Mouse (Mus musculus): ENCODE results near the gene Sf3a2. TPM values are rescaled to one million over a fixed set of nuclear protein-coding genes. Genes with fewer than 3 reads are reported as not detected.
"Not testable (repeated sequence)": the region's sequence is repeated elsewhere in the genome, so short reads cannot be mapped to it uniquely, and the experiment has no call there.

Gene Sf3a2
- polyA plus RNA-seq, 1 experiment from 2014 or later, result 53.5 TPM

DNA sequence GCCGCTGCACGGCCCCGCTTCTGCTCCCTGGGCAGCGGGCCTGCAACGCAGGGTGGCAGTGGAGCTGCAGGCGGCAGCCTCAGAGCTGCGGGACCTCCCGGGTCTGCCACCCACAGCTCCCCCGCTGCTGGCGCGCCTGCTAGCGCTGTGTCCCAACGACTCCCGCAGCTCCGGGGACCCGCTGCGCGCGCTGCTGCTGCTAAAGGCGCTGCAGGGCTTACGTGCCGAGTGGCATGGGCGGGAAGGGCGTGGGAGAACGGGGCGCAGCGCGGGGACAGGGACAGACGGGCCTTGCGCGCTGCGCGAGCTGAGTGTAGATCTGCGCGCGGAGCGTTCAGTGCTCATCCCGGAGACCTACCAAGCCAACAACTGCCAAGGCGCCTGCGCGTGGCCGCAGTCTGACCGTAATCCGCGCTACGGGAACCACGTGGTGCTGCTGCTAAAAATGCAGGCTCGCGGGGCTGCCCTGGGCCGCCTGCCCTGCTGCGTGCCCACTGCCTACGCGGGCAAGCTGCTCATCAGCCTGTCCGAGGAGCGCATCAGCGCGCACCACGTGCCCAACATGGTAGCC lies 9.1 kb downstream of the Sf3a2 start:
- Histone ChIP-seq H3K9me3 (replicated peaks) (no peaks in the 10 kb centered on the region), H3K27me3 (replicated peaks) (peaks cover 61% of the 10 kb centered on the region), H3K4me2 (peak overlapping the region; percentile 88), H3K4me3 (peak overlapping the region; percentile 56), H3K4me1 (peaks cover 60% of the 10 kb centered on the region), H3K27ac (peak overlapping the region; percentile 53; the same call in 1 of the 2 replicates), H3K36me3 (peaks cover 35% of the 10 kb centered on the region), H3K9ac (peak overlapping the region; percentile 65)
- 3% methylated on average over 58 of the region's 58 CpGs for WGBS (ENCODE audit: insufficient replicate concordance)
- peak; percentile 11 for ATAC-seq

DNA sequence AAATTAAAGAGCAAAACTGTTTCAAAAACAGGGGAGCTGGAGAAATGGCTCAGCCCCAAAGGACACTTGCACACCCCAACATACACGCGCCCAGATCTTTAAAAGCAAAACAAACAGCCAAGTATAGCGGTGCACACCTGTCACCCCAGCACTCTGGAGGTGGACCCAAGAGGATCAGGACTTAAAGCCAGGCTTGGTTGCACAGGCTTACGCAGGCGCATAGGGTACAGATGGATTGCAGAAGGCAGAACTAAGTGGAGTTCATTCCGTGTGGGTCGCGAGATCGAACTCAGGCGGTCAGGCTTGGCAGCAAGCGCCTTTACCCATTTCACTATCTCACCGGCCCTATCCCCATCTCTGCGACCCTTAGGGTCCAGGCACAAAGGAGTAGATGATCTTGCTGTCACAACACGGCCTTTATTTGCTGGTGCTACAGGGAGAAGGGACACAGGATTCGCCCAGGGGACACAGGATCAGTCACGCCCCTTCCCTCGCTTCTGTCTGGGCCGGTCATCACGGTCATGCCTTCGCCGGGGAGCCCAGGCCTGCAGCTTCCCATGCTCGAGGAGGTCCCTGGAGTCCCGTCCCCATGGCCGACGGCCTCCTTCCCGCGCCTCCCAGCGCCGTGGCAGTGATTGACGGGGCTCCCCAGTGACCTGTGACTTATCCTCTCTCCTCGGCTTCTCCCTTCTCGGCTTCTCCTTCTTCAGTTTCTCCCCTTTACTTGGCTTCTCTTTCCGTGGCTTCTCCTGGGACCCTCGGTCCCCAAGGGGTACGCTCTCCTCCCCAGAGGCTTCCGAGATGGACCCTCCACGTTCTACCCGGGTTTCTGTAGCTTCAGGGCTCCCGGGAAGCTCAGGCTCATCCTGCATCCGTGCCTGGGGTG lies 10.3 kb downstream of the Sf3a2 start:
- Histone ChIP-seq H3K9me3 (replicated peaks) (no peaks in the 10 kb centered on the region), H3K4me3 (peak overlapping the region; percentile 5; the same call in 1 of the 2 replicates), H3K27ac (no peak overlapping the region), H3K36me3 (peaks cover 23% of the 10 kb centered on the region), H3K4me1 (peaks cover 60% of the 10 kb centered on the region), H3K27me3 (replicated peaks) (peaks cover 72% of the 10 kb centered on the region), H3K4me2 (peak overlapping the region; percentile 88), H3K9ac (no peak overlapping the region)
- no peak for ATAC-seq
- WGBS (ENCODE audit: insufficient replicate concordance), result 19% methylated on average over 40 of the region's 40 CpGs

DNA sequence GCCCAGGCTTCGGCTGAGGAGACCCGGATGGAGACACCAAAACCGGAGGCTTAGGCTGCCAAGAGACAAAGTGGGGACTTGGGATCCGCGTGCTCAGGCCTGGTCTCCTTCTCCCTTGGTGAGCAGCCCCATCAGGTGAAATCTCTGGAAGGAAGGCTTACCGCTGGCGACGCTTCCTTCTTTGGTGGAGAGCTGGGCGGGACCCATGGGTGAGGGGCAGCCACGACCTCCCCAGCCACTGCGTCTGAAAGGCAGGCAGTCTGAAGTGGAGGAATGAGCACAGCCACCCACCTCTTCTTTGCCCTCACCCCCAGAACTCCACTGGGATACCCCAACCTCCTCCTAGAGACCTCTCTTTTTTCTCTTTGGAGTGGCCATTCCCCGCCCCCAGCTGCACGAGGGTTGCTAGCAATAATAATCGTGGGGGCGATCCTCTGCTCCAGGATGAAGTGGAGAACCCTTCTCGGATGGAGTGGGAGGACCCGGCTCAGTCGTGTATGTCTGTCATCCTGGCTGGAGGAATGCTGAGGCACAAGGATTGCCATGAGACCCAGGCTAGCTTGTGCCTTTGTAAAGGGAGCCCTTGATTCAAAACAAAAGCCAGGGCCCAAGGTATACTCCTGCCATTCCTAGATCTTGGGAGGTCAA lies 11.1 kb downstream of the Sf3a2 start:
- WGBS (ENCODE audit: insufficient replicate concordance), result 12% methylated on average over 18 of the region's 18 CpGs
- no peak for ATAC-seq
- Histone ChIP-seq H3K27ac (no peak overlapping the region), H3K9ac (no peak overlapping the region), H3K27me3 (replicated peaks) (peaks cover 76% of the 10 kb centered on the region), H3K9me3 (replicated peaks) (no peaks in the 10 kb centered on the region), H3K4me3 (peak overlapping the region; percentile 5; the same call in 1 of the 2 replicates), H3K4me1 (peaks cover 59% of the 10 kb centered on the region), H3K4me2 (peak overlapping the region; percentile 88), H3K36me3 (peaks cover 16% of the 10 kb centered on the region)

DNA sequence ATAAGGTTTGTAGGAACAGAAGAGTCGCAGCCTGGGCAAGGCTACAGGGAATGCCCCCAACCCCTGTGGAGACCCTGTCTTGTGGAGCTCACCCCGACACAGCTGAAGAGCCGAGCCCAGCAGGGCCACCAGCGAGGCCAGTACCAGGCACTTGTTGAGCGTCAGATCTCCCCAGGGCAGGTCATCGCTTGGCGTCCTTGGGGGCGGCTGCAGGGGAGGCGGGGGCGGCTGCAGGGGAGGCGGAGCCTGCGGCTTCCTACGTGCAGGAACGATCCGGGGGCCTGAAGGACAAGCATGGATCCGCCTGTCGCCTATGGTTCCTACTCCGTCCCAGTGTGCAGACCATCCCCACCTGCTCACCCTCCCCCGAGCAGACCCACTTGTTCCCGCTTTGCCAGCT lies 12.1 kb downstream of the Sf3a2 start:
- Histone ChIP-seq H3K9me3 (replicated peaks) (no peaks in the 10 kb centered on the region), H3K4me3 (peak overlapping the region; percentile 17; the same call in 1 of the 2 replicates), H3K4me2 (peak overlapping the region; percentile 41), H3K27ac (no peak overlapping the region), H3K36me3 (peaks cover 6% of the 10 kb centered on the region), H3K4me1 (peaks cover 50% of the 10 kb centered on the region), H3K9ac (no peak overlapping the region), H3K27me3 (replicated peaks) (peaks cover 80% of the 10 kb centered on the region)
- ATAC-seq, result no peak
- 5% methylated on average over 20 of the region's 20 CpGs for WGBS (ENCODE audit: insufficient replicate concordance)

DNA sequence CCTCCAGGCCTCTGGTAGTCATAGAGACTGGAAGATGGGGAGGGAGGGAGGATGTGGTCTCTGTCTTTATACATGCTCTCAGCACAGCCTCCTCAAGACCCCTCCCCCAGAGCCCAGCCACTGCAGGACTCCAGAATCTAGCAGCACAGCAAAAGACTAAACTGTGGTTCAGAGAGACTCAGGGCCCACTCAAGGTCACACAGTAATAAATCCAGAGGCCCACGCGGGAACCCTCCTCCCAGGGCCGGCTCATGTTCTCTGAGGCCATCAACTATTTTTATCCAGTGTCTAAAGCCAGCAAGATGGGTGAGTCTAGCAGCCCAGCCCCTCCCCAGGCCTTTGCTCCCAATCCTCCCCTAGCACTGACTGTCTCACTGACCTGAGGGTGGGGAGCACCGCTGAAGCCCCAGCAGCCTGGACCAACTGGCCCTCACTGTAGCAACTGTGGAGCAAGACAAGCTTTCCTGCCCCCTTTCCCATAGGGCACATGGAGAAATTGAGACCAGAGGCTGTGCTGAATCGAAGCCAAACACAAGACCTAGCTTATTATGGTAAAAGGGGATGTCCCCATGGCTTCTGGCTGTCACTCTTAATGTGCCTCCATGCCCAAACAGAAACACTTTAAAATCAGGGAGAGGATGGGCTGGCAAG lies 14.5 kb downstream of the Sf3a2 start:
- peaks cover 65% of the 10 kb centered on the region for H3K27me3 ChIP-seq (replicated peaks)
- peaks cover 31% of the 10 kb centered on the region for H3K4me1 ChIP-seq
- no peak overlapping the region for H3K4me2 ChIP-seq
- no peaks in the 10 kb centered on the region for H3K36me3 ChIP-seq
- H3K27ac ChIP-seq, result no peak overlapping the region
- H3K9ac ChIP-seq, result no peak overlapping the region
- ATAC-seq, result no peak
- H3K4me3 ChIP-seq, result no peak overlapping the region
- 39% methylated on average over 5 of the region's 5 CpGs for WGBS (ENCODE audit: insufficient replicate concordance)
- no peaks in the 10 kb centered on the region for H3K9me3 ChIP-seq (replicated peaks)

DNA sequence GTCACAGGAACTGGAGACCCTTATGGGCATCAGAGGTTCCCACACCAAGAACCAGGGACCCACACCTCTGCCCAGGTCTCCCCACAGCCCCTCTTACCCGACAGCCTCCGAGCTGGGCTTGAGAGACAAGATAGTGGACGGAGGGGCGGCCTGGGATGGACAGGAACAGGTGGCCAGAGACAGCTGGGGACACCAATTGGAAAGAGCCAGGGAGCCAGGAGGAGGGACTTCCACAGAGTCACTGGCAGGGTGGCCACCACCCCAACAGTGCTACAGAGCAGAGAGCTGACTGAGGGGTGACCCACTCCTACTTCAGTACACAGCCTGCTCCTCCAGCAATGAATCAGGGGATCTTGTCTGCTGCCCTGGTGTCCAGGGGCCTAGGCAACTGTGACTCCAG lies 15.4 kb downstream of the Sf3a2 start, which contains the start of gene Jsrp1:
TSS of gene Jsrp1 (minus strand) at position 133 of the 400 bp plus-strand sequence.
- peaks cover 57% of the 10 kb centered on the region for H3K27me3 ChIP-seq (replicated peaks)

DNA sequence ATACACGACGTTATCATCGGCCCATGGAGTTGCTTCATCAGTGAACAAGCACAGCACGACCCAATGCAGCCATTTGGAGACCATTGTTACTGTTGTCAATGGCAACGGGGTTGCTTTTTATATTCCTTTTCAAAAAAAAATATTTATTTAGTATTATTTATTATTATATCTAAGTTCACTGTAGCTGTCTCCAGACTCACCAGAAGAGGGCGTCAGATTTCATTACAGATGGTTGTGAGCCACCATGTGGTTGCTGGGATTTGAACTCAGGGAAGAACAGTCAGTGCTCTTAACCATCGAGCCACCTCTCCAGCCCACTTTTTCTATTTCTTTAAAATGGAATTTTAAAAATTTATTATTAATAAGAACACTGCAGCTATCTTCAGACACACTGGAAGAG lies 16.8 kb downstream of the Sf3a2 start:
- 55% methylated on average over 7 of the region's 7 CpGs for WGBS (ENCODE audit: insufficient replicate concordance)
- H3K9me3 ChIP-seq (replicated peaks), result no peaks in the 10 kb centered on the region
- no peak overlapping the region for H3K9ac ChIP-seq
- no peaks in the 10 kb centered on the region for H3K36me3 ChIP-seq
- no peak overlapping the region for H3K4me2 ChIP-seq
- H3K27ac ChIP-seq, result no peak overlapping the region
- ATAC-seq, result no peak
- H3K4me3 ChIP-seq, result no peak overlapping the region
- peaks cover 42% of the 10 kb centered on the region for H3K27me3 ChIP-seq (replicated peaks)
- peaks cover 34% of the 10 kb centered on the region for H3K4me1 ChIP-seq

More for the DNA sequence above, 15.4 kb downstream of the Sf3a2 start, which contains the start of gene Jsrp1:
- Histone ChIP-seq H3K4me1 (peaks cover 30% of the 10 kb centered on the region), H3K36me3 (no peaks in the 10 kb centered on the region), H3K27ac (no peak within 1 kb of the TSS), H3K9me3 (replicated peaks) (no peaks in the 10 kb centered on the region), H3K9ac (no peak within 1 kb of the TSS), H3K4me2 (no peak within 1 kb of the TSS), H3K4me3 (no peak within 1 kb of the TSS)
- WGBS (ENCODE audit: insufficient replicate concordance), result 62% methylated on average over 4 of the region's 4 CpGs
- no peak for ATAC-seq

DNA sequence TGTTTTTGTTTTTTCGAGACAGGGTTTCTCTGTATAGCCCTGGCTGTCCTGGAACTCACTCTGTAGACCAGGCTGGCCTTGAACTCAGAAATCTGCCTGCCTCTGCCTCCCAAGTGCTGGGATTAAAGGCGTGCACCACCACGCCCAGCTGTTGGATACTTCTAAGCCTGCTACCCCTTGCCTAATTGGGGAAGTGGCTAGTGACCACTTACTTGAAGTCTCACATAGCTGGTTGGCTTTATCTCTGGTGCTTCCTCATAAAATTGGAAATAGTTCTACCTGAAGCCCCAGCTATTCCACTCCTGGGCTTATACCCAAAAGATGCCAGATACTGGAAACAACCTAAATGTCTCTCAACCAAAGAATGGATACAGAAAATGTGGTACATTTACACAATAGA lies 18.3 kb downstream of the Sf3a2 start:
- H3K4me3 ChIP-seq; H3K9ac ChIP-seq; ATAC-seq; H3K9me3 ChIP-seq (replicated peaks); H3K4me2 ChIP-seq; H3K36me3 ChIP-seq; H3K27ac ChIP-seq: not testable (repeated sequence)
- H3K27me3 ChIP-seq (replicated peaks), result peaks cover 27% of the 10 kb centered on the region
- WGBS (ENCODE audit: insufficient replicate concordance), result 54% methylated on average over 3 of the region's 3 CpGs
- H3K4me1 ChIP-seq, result peaks cover 35% of the 10 kb centered on the region

DNA sequence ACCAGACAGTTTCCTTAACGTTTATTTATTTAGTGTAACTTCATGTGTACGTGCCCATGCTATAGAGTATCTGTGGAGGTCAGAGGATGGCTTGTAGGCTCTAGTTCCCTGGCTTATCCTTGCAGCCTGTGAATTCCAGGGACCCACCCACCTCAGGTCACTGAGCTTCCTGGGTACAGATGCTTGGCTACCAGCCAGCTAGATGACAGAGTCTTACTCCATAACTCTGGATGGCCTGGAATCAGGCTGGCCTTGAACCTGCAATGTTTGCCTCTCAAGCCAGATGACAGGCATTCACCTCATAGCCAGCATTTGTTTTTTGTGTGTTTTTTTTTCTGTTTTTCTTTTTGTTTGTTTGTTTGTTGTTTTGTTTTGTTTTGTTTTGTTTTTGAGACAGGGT lies 19.2 kb downstream of the Sf3a2 start:
- Histone ChIP-seq H3K27ac (no peak overlapping the region), H3K4me2 (no peak overlapping the region), H3K9me3 (replicated peaks) (no peaks in the 10 kb centered on the region), H3K9ac (no peak overlapping the region), H3K4me3 (no peak overlapping the region), H3K27me3 (replicated peaks) (peaks cover 19% of the 10 kb centered on the region), H3K36me3 (no peaks in the 10 kb centered on the region), H3K4me1 (peaks cover 43% of the 10 kb centered on the region)
- no peak for ATAC-seq
- 65% methylated on average over 2 of the region's 2 CpGs for WGBS (ENCODE audit: insufficient replicate concordance)

DNA sequence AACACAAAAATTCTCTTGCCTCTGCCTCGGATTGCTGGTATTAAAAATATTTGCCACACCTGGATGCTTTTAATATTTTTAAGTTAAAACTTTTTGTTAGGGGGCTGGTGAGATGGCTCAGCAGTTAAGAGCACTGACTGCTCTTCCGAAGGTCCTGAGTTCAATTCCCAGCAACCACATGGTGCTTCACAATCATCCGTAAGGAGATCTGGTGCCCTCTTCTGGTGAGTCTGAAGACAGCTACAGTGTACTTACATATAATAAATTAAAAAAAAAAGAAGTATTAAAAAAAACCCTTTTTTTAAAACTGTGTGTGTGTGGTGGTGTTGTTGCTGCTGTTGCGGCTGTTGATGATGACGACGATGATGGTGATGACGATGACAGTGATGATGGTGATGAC lies 20.0 kb downstream of the Sf3a2 start:
- peak overlapping the region; percentile 95 for H3K27ac ChIP-seq
- peaks cover 11% of the 10 kb centered on the region for H3K27me3 ChIP-seq (replicated peaks)
- peaks cover 51% of the 10 kb centered on the region for H3K4me1 ChIP-seq
- 83% methylated on average over 7 of the region's 7 CpGs for WGBS (ENCODE audit: insufficient replicate concordance)
- H3K4me3 ChIP-seq; H3K4me2 ChIP-seq; H3K9me3 ChIP-seq (replicated peaks); H3K9ac ChIP-seq; H3K36me3 ChIP-seq; ATAC-seq: not testable (repeated sequence)

DNA sequence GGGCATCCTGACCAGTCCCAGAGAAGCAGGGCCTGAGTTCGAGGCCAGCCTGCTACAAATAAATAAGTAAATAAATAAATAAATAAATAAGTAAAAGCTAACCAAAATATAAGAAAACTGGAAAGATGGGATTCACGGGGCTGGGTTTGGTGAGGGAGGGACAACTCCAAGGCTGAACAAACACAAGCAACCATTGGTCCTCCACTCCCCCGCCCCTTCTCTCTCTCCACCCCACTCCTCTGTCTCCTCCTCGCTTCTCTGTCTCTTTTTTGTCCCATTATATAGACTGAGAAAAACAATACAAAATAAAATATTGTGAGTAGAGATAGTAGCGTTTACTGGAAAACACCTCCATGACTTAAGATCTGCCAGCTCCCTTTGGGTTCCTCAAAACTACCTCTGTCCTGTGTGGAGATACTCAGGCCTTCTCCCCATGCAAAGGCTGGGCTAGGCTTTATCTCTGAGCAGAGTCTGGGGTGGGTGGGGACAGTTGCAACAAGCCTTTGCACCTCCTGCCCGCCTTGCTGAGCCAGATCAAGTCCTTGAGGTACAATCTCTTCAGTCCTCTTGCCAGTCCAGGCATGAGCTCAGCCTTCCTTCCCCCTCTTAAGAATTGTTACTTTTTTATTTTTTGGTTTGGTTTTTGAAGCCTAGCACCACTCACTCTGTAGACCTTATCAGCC lies 20.7 kb downstream of the Sf3a2 start:
- 30% methylated on average over 6 of the region's 6 CpGs for WGBS (ENCODE audit: insufficient replicate concordance)
- H3K4me2 ChIP-seq, result peak overlapping the region; percentile 45
- H3K4me1 ChIP-seq, result peaks cover 59% of the 10 kb centered on the region
- 0 out of 2 replicates have a peak, but pooled peaks cover 4% of the 10 kb centered on the region for H3K27me3 ChIP-seq (replicated peaks)
- H3K27ac ChIP-seq, result peak overlapping the region; percentile 95
- H3K4me3 ChIP-seq, result no peak overlapping the region
- no peaks in the 10 kb centered on the region for H3K9me3 ChIP-seq (replicated peaks)
- peak; percentile 98 for ATAC-seq
- H3K36me3 ChIP-seq, result no peaks in the 10 kb centered on the region
- H3K9ac ChIP-seq, result peak overlapping the region; percentile 61

Data from liver, embryonic 12.5 days (tissue).